Mouse (Mus musculus): ENCODE results near the gene Pacs2.

DNA sequence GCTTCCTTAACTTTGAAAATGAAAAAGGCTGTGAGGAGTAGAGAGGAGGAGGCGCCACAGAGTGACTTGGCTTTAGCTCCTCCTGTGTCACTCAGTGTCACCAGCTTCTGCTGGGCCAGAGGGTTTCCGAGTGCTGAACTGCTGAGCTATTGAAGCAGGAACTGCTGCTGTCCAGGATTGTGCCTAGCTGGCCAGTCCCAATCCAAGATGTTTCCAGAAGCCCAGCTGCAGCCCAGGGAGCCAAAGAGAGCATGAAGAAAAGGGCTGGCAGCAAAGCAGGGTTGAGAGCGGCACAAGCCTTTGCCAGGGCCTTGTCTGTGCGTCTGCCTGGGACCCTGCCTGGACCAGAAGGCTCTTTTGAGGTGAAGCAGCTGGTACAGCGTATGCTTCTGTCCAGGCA is 33.8 kb downstream of the Pacs2 start:
- TF ChIP-seq CTCF (IDR thresholded peaks at IDR 0.05; ENCODE audit: extremely low read depth, insufficient read depth, low read length) (no peak), POLR2A (IDR thresholded peaks at IDR 0.05; ENCODE audit: extremely low read depth, insufficient read depth, low read length) (no peak)
